Mouse (Mus musculus): ENCODE measurements around the gene Maml3.

Maml3 gene

GRCm38 (mm10) chr3:51905903-51906302, 199.0 kb downstream of the Maml3 start:
- DNase-seq, result no peak

- peak; percentile 2 for DNase-seq
Measured at GRCm38 (mm10) chr3:51904357-51904855, 200.5 kb downstream of the Maml3 start.

DNA sequence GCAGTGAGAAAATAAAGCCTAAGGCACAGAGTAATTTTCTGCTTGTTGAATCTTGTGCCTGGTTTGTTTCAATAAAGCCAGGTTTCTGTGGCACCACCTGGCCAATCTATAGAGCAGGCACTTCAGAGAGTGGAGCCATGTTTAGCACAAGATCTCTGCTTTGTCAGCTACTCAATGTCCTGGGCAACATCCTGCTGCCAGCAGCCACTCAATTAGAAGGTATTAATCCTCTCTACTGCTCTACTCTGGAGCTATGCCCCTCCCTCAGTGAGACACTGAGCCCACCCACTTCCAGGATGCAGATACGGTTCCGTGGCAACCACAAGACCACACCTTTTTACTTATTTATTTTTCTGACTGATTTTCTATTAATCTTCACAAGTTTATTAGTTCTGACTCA, 203.7 kb downstream of the Maml3 start:
- DNase-seq, result no peak

DNA sequence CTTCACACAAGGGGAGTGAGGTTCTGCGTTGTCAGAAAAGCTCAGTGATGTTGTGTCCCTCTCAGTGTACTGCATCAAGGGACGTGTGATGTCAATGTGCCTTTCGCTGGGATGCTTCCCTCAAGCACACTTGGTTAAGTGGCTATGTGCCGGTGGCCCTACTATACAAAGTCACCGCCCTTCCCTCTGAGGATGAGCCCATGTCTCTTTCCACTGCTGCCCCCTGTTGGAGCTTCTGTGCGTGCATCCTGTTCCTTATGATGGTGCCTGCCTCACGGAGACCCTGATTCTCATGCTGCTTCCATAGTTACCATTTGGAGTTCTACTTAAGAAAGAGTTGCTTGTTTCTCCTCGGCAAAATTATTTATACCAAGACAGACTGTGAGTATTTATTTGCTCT, 210.4 kb downstream of the Maml3 start:
- no peak for DNase-seq

- no peak for DNase-seq
Measured at GRCm38 (mm10) chr3:51891562-51892119, 213.2 kb downstream of the Maml3 start.

GRCm38 (mm10) chr3:51890181-51890580, 214.7 kb downstream of the Maml3 start:
- DNase-seq, result no peak

DNA sequence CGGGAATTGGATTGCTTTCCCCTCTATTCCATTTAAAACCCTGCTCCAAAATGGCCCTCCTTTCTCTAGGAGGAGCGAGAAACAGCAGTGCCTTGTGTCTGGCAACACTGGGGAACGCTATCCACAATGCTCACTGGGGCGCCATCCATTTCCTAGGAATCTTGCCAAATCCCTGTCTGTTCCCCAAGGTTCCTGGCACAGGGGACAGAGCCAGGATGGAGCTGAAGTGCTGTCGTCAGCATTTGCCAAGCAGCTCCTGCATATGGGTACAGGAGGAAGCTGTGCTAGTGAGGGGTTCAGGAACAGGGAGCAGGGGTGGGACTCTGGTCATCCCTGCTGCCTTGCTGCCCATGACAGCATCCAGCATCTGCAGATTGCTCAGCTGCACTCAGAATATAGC, 215.1 kb downstream of the Maml3 start:
- DNase-seq, result peak; percentile 50

GRCm38 (mm10) chr3:51888662-51889433, 216.0 kb downstream of the Maml3 start:
- no peak for DNase-seq

DNA sequence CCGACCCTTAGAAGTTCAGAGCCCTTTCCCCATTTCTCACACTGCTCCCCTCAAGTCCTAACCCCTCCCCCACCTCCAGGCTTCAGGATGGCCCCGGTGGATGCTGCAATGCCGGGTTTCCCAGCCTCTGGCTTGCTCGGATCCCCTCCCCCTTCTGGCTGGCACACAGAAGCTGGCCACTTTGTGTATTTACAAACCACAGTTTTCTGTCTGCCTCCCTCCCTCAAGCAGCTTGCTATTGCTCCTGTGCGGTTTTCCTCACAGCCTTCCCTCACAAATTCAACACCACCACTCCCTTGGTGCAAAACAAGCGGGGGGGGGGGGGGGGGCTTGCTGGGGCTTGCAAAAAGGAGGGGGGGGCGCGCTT, 216.6 kb downstream of the Maml3 start:
- DNase-seq, result no peak

GRCm38 (mm10) chr3:51885920-51886319, 219.0 kb downstream of the Maml3 start:
- no peak for DNase-seq

DNA sequence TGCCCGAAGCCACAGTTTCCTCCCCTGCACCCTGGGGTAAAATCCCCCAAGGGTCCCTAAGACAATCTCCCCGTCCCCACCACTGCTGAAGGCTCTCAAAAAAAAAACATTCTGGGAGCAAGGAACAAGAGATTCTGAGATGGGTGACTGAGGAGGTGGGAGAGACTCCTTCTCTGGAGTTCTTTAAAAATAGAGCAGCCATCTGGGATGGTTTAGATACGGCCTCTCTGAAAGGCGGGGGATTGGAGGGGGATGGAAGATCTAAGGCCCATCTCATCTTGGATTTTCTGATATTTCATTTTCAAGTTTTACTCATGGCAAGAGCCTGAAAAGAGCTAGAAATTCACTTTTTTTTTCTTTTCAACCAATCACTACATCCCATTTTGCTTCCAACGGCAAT, 219.4 kb downstream of the Maml3 start:
- DNase-seq, result no peak

GRCm38 (mm10) chr3:51881981-51882380, 222.9 kb downstream of the Maml3 start:
- peak; percentile 43 for DNase-seq

DNA sequence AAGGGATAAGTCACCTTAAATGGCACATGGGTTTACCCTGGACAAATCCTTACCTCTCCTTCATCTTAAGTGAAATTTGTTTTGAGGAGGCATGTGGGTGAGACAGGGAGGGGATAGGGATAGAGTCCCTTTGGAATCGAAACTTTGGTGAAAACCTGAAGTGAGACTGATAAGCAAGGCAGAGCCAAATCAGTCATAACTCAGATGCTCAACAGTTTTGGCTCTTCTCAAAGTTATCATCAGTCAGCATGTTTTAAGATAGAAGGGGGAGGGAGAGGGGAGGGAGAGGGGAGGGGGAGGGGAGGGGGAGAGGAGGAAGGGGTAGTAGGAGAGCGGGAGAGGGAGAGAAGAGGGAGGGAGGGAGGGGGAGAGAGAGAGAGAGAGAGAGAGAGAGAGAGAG, 223.5 kb downstream of the Maml3 start:
- no peak for DNase-seq

- no peak for DNase-seq
Measured at GRCm38 (mm10) chr3:51880506-51881036, 224.3 kb downstream of the Maml3 start.

DNA sequence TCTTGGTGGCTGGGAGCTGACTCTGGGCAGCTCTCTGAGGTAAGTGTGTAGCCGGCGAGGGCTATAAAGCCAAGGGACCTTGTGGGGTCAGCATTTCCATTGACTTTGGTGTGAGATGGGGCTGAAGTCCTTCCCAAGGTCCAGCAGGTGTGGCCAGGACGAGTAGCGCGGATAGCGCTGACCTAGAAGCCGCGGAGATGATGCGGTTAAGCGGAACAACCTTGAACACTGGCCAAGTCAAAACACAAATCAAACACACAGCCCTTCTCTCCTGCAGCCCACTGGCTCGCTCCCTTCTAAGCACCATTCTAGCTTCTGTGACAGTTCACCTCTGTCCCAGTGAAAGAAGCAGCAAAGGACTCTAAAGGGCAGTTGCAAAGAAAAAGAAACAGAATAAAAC, 225.7 kb downstream of the Maml3 start:
- DNase-seq, result no peak

- no peak for DNase-seq
Measured at GRCm38 (mm10) chr3:51878577-51878976, 226.3 kb downstream of the Maml3 start.

DNA sequence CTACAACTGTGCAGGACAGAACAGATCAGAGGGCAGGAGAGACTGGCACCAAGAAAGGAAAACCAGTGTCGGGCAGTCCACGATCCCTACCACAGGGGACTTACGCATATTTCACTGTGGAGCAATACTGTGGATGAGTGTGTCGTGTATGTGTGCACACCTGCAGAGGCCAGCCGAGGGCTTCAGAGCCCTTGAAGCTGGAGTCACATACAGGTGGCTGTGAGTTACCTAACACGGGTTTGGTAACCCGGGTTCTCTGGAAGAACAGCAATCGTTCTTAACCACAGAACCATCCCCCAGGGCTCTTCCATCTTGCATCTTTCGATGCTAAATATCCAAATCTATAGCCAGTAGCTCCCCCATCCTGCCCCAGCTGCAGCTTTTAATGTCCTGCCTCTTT, 228.1 kb downstream of the Maml3 start:
- DNase-seq, result no peak

- no peak for DNase-seq
Measured at GRCm38 (mm10) chr3:51875629-51876028, 229.2 kb downstream of the Maml3 start.

DNA sequence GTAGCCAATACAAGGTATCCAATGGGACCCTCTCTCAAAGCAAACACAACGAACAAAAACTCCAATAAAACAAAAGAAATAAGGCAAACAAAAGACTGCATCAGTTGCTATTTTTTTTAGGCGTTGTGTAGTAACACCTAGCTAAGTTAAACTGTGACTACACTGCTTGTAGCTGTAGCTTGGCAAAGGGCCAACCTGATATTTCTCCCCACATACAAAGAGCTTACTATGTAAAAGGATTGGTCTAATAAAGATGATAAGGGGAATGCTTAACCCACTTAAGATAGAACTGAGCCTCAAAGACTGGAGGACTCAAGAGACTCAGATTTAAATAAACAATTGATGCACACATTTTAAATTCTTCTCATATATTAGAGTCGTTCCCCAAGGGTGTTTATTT, 230.6 kb downstream of the Maml3 start:
- DNase-seq, result no peak

- DNase-seq, result no peak
Measured at GRCm38 (mm10) chr3:51872771-51873170, 232.1 kb downstream of the Maml3 start.

GRCm38 (mm10) chr3:51871346-51871745, 233.5 kb downstream of the Maml3 start:
- DNase-seq, result no peak

DNA sequence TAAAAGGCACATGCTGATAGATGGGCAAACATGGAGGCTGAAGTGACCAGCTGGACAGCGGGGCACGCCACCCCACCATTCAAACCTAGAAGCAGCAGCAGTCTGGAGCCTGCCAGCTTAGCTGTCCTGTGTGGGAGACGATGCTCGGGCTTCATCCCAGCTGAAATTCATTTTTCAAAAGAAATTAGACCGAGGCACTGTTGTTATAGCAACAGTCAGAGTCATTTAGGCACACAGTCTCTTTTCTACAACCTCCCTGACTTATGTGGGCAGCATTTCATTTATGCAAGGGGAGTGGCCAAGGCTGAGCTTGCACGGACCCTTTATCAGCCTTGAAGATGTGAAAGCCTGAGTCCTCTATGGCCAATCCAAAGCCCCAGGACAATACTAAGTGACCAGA, 234.9 kb downstream of the Maml3 start:
- DNase-seq, result no peak

- DNase-seq, result no peak
Measured at GRCm38 (mm10) chr3:51868857-51869256, 236.0 kb downstream of the Maml3 start.

GRCm38 (mm10) chr3:51866446-51866845, 238.4 kb downstream of the Maml3 start:
- no peak for DNase-seq

All from kidney, postnatal 10 days (tissue).